Mouse (Mus musculus) gastrocnemius, adult 18-20 months (tissue): ENCODE results near the gene 4930548H24Rik. TPM values are rescaled to one million over a fixed set of nuclear protein-coding genes. Genes with fewer than 3 reads are reported as not detected.
"Not testable (repeated sequence)": the region's sequence is repeated elsewhere in the genome, so short reads cannot be mapped to it uniquely, and the experiment has no call there.

Experiments used
- DNase-seq: peaks from one replicate; pipeline ENCODE4 v3.0.0; 2021; ENCODE audit warnings: low spot score
- long read RNA-seq, 2 experiments: library from polyadenylated mRNA; stranded (forward); transcript quantifications; one replicate each; pipeline ENCODE4 v2.0.0; 2021
- total RNA-seq, 2 experiments: library from RNA; stranded (reverse); gene quantifications; 2 replicates each; pipeline ENCODE4 v1.2.3; 2021

4930548H24Rik gene
- total RNA-seq = not detected
- long read RNA-seq, experiment 1 = 0 reads
- long read RNA-seq, experiment 2 = 0 reads

DNA sequence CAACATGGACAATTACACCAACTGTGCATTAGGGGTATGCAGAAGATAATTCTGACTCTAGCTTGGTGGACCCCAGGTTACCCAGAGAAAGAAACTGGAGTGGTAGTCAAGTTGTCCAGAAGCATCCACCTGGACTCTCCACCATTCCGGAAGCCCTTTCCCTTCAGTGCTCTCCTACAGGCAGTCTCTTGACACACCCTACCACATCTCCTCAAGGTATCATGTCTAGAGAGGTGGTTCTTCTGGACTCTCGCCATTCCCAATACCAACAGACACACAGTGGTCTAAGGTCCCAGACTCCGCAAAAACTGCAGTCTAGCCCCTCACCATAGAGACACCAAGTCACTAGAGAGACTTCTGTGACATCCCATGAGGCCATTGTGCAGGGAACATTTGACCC lies at the start of gene 4930548H24Rik:
Gene 4930548H24Rik, plus strand, starts transcription at position 301 of the 400 bp plus-strand sequence.
- no peak for DNase-seq

DNA sequence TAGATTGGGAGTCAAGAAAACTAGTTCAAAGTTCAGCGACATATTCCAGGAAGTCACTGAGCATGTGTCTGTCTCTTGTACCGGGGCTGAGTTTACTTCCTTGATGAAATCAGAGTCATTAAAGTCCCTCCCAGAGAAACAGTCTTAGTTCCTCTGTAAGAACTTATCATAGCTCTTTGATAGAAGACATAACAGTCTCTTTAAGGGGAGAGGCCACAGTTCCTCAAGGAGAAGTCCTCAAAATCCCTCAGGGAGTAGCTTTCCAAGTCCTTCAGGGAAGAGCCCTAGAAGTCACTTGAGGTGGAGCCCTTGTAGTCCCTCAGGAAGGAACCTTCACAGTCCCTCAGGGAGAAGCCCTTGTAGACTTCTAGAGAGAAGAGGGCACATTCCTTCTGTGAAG lies 34.2 kb upstream of the 4930548H24Rik start:
- DNase-seq = peak; percentile 20

DNA sequence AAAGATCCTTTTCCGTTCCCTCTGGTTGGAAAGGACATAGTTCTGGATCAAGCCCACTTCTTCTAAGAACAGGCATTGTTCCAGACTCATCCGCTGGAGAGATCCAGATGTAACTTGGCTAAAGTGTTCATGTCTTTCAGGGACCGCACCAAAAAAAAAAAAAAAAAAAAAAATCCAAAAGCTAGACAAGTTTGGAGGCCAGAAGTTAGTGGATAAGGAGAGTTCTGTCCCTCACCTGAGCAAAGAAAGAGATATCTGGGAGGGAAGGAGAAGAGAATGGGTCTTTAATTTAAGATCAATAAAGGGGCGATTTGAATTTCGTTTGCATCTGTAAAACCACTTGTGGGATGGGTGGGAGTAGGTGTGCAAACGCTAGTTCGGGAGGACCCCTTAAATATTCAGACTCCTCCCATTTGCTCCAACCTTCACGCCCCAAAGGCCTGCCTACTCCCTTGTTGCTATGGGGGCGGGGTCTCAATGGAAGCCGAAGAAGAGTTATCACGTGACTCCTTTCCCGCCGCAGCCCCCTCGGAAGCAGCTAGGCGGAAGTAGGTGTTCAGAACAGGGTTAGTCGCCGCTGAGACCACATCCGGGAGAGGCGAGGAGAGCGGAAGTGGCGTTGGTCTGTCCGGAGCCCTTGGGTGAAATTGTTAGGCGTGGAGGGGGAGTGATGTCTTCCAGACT lies 33.5 kb upstream of the 4930548H24Rik start, which contains the start of gene Zfp512:
Gene Zfp512, plus strand, starts transcription at position 554 of the 684 bp plus-strand sequence.
- peak; percentile 93 for DNase-seq

DNA sequence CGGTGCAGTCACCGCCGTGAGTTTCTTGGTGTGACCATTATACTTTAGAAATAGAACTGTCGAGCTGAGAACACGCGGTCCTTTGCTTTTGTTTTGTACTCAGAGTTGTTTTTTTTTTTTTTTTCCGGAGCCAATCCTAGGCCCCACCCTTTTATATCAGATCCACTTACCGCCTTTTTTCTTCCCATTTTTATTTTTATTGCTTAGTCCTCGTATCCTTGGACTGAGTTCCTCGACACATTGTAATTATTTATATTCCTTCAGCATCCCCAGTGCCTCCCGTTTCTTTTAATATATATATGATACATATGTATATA lies 33.0 kb upstream of the 4930548H24Rik start:
- no peak for DNase-seq

DNA sequence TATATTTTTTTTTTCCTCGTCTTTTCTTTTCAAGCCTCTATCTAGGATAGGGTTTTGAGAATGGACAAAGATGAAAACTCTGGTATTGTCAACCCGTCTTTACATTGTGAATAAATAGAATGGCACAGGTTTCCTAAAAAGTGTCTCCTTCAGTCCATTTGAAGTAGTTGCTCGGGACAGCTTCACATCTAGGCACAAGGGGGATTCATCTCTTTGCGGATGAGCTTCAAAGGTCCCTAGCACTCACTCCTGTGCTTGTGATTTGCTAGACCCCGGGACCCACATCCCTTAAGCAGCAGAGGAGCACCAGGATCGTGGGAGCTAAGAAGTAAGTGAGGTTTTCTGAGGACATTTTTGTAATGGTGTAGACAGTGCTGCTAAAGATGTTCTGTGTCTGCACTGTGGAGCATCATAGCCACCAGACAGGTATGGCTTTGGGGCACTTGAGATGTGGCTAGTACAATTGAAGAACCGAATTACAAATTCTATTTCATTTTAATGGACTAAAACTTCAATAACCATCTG lies 32.6 kb upstream of the 4930548H24Rik start:
- DNase-seq = no peak

DNA sequence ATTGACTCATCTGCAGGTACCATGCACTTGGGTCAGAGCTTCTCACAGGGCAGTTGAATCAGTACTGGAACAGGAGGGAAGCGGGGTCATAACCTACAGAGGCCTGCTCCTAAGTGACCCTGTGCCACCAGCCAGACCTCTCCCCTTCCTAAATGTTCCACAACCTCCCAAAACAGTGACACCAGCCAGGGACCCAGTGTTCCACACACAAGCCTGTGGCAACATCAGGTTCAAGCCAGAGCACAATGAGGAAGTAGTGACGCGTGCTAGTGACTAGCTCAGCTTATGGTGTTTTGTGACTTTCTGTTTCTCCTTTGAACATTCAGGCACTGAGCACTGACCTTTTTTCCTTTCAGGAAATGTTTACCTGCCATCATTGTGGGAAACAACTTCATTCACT lies 17.7 kb upstream of the 4930548H24Rik start:
- no peak for DNase-seq

DNA sequence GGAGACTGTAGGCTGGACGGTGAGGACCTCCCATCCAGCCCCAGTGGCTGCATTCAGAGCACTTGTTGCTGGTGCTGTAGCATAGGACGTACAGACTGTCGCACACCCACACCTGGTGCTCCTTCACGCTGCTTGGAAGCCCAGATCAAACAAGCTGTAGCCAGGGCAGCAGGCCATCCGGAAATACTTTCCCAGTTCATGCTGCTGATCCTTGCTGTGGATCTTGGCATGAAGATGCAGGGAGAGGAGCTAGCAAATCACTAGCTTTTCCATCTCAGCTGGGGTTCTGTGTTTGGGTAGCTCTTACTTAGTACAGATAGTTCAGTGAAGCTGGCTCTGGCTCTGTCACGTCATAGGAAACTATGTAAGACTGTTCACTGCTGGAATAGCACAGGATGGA lies 15.8 kb upstream of the 4930548H24Rik start:
- no peak for DNase-seq

DNA sequence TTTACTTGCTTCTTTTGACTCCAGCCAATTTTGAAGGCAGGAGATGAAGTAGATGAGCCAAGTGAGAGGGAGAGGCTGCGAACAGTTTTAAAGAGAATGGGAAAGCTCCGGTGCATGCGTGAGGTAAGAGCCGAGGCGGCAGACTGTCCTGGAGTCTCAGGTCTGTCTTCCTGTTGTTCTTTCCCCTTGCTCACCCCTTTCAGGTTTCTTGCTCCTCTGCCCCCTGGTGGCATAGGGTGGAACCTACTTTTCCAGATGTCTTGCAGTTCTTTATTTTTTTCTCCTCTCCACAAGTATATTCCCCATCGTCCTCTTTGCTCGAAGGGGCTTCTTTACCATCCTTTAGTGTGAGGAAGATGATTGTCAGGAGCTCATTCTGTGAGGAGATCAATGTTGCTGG lies 15.2 kb upstream of the 4930548H24Rik start:
- DNase-seq = peak; percentile 46

DNA sequence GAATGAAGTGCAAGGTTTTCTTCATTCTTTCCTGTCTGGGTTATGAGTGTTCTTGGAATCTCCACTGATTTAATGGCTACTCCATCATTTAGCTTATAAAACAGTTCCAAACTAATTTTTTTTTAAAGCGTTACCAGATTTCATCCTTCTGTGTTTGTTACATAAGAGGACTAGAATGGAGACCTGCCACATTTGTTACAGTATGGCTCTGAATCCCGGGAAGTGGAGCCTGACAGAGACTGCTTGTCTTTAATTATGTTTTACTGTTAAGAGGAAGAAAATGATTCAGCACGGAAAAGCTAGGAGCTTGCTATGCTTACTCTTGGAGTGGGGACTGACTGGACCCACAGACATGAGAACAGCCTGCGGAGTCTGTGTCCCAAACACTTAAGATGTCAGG lies 5.0 kb upstream of the 4930548H24Rik start:
- DNase-seq = no peak

DNA sequence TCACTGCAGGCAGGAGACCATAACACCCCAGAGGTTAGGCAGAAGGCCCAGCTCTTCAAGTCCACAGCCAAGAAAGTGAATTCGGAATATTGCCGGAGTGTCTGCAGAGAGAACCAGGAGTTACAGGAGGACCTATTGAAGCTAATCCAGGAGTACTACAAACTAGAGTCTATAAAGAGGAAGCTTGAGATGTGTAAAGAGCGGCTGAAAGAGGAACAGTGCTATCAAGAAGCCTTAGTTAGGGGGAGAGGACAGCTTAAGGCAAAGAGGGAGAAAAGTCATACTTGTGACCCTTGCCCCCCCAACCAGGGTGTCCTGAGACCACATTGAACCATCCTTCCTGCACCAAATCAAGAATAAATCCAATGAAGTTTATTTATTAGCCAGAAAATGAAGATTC lies 2.3 kb downstream of the 4930548H24Rik start:
- DNase-seq = no peak

DNA sequence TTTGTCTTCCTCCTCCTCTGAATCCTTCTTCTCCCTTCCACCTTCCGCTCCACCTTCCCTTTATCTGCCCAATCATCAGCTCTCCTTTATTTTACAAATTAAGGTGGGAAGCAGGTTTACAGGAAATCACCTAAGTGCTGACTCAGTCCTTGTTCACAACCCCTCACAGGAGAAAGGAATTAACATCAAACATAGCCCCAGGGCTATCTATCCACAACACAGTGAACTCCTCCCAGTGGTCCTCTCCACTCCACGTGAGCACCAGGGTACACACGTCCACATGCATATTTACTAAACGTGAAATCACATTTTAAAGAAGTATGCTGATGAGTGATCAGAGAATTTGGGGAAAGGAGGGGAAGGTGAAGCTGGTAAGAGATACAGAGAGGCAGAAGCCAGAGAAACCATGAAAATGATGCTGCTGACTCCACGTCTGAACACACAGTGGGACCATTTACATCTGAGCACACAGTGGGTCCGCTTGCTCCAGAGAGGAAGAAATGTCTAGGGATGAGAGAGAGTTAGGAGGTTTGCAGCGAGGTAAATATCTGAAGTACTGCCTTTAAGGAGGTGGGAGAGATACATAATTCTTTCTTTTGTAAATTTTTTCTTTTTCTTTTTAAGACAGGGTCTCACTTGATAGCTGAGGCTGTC lies 3.7 kb downstream of the 4930548H24Rik start:
- no peak for DNase-seq

DNA sequence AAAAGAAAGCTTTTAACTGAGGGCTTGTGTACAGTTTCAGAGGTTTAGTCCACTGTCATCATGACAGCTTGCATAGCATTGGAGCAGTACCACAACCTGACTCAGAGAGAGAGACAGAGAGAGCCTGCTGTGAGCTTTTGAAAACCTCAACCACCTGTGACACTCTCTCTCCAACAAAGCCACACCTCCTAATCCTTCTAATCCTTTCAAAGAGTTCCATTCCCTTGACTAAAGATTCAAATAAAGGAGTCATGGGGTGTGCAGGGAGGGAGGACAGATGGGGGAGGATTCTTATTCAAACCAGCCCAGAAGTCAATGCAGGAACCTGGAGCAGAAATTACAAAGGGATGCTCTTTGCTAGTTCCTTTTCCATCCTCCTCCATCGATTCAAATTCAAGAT lies 6.5 kb downstream of the 4930548H24Rik start:
- no peak for DNase-seq

DNA sequence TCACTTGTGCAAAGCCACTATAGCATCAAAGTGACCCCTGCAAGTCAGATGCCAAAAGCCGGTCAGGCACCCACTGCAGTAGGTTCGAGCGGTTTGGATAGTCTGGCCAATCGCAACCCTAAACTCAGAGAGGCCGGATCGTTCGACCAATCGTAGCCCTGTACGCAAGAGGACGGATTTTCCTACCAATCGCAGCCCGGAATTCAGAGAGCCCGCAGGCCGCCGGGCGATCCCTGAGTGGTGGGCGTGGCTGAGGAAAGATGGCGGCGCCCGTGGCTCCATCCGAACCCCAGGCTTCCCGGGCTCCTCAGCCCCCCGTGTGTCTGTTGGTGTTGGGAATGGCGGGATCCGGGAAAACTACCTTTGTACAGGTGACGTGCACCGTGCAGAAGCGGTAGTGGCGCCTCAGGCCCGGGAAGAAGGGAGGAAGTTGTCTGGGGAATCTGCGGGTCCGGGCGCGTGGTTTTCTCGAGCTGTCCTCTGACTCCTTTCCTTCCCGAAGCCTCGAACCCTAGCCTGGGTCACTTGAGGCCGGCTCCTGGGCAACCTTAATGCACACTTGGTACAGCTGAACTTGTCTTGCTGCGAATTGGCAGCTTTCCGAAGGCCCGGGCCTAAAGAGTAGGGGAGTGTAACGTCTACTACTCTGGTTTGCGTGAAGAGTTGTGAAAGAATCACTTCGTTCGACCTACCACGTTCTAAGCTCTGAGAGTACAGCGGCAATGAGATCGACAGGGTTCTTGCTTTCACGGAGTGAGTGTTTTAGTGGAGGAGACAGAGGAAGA lies 9.2 kb downstream of the 4930548H24Rik start, which contains the start of gene Gpn1:
Gene Gpn1, plus strand, starts transcription at position 229 of the 785 bp plus-strand sequence.
- peak; percentile 91 for DNase-seq

DNA sequence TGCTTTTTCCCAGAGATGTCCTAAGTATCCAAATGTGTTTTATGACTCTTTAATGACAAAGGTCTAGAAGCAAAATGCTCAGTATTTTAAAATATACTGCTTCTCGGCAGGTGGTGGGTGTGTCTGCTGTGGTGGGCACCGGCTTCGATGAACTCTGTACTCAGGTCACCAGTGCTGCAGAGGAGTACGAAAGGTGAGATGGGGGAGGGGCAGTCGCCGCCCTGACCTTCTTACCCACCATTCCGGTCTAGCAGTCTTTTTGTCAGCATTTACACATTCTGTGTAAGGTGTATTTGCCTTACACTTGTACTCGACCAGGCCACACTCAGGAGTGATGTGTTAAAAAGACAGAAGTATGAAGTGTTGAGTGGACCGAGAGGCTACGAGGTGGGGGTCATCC lies 19.3 kb downstream of the 4930548H24Rik start:
- no peak for DNase-seq

DNA sequence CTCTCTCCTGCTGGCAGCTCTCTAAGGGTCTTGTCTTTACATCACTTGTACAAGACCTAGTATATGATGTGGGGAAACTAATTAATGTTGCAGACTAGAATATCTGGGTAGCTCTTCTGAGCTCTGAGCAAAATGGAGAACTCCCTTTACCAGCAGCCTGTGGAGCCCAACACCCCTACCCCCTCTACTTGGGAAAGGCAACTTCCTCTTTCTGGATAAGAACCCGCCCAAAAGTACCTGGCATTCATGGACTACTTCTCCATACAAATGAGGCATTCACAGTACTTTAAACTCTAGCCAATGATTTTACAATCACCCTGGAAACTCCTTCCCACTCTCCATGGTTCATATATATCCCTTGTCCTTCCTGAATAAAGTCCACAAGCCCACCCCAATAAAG lies 26.9 kb downstream of the 4930548H24Rik start:
- DNase-seq = no peak

DNA sequence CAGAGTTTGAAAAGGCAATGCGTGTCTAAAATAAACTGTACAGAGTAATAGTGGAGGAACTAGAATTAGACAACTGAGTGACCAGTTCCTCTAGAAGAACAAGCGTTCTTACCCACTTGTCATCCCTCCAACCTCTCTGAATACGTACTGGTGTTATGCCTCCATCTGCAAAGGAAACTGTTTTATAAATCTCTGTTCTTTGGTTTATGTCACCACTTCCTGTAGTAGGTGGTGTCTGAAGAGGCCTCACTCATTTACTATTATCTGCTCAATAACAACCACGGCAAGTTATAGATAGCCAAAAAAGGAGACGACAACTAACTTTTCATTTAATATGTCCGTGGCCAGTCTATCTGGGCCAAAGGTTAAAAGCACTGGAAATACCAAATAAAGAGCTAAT lies 35.0 kb downstream of the 4930548H24Rik start:
- DNase-seq = no peak

DNA sequence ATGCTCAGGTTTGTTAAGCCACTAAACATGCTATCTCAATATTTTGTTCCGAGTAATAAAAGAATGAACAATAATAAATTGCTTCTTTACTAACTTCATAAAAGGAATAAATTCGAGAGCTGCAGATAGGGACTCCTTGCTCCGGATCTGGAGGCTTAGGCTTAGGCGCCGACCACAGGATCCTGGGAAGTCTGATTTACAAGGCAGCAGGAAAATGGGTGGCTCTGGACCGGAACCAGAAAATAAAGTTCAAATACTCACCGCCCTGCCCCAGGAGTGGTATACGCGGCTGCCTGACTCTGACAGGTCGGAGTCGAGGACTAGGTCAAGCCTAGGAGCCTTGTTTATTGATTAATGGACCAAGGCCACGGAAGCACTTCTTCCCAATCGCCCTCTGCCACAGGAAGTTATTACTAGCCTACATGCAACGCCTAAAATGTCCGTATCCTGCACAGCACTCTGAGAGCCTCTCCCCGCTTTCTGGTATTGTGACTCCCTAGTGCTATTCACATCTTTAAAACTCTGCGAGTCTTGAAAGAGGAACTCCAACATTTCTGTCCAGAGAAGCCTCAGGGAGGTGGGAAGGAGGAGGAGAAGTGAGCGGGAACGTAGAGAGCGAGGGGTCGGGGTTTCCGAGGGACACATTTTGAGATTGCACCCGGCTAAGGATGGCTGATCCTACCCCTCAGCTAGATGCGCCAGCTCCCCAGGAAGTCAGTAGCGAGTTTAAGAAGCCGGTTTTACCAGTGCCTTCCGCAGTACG lies 41.0 kb downstream of the 4930548H24Rik start, which contains the start of gene Slc4a1ap:
Gene Slc4a1ap, plus strand, starts transcription at position 642 of the 763 bp plus-strand sequence.
- DNase-seq = peak; percentile 82

DNA sequence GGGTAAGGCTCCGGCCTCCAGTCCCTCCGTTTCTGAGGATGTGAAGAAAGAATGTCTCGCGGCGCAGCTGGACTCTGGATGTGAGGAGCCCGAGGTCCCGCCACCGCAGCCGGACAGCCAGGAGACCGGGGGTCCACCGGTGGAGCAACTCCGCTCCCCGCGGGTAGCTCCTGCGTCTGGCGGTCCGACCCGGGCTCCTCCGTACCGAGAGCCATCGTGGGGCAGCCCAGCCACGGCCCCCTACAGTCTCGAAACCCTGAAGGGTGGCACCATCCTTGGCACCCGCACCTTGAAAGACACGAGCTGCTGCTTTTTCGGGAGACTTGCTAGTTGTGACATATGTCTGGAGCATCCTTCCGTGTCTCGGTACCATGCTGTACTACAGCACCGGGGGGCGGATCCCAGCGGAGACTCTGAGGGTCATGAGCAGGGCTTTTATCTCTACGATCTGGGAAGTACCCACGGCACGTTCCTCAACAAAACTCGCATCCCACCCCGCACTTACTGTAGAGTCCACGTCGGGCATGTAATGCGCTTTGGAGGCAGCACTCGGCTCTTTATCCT lies 41.7 kb downstream of the 4930548H24Rik start:
- no peak for DNase-seq

DNA sequence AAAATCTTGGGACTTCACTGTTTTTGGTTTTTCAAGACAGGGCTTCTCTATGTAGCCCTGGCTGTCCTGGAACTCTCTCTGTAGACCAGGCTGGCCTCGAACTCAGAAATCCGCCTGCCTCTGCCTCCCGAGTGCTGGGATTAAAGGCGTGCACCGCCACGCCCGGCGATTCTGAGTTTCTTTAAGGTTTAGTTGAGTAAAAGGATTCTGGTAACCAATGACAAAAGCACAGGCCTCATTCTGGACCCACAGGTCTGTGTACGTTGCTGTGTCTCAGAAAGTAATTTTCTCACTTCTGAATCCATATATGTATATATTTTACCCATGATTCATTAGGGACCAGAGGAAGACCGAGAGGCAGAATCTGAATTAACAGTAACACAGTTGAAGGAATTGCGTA lies 42.2 kb downstream of the 4930548H24Rik start, which contains the start of gene Supt7l:
Gene Supt7l, minus strand, starts transcription at position 101 of the 400 bp plus-strand sequence.
- not testable (repeated sequence) for DNase-seq

DNA sequence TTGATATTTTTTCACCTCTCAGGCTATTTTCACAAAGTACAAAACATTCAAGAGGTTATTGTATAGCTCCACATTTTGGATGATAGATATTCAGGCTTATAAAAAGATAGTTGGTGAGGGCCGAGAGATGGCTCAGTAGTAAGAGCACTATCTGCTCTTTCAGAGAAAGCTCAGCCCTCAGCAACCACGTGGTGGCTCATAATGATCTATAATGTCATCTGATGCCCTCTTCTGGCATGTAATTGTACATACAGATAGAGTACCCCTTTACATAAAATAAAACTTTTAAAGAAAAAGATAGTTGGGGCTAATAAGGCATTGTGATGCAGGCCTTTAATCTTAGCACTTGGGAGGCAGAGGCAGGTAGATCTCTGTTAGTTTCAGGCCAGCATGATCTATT lies 43.0 kb downstream of the 4930548H24Rik start:
- DNase-seq = no peak

DNA sequence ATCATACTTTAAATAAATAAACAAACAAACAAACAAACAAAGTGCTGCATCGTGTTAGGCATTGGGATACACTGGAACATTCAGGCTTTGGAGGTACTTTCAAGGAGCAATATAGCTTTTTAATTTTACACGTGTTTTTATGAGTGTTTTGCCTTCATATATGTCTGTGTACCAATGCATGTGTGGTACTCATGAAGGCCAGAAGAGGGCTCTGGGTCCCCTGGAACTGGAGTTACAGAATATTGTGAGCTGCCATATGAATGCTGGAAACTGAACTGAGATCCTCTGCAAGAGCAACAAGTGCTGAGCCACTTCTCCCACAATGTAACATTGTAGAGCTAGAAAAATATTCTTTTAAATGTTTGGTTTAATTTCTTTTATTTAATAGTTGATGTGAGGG lies 49.7 kb downstream of the 4930548H24Rik start:
- DNase-seq = no peak
